Mouse (Mus musculus) T-helper 1 cell (primary cell): ENCODE measurements around the gene Hist3h2a.

Experiments used
- in situ Hi-C: fragments of 300-600 bp; cut with MboI, MseI; formaldehyde crosslinking; loops from one replicate; pipeline ENCODE4 v1.15.1; 2025; ENCODE audit warnings: high pct_unique_total_duplicates

The Hist3h2a gene

GRCm38 (mm10) chr11:58990794-58991193 is 36.3 kb downstream of the Hist3h2a start:
- in situ Hi-C loops = no loop called here

- in situ Hi-C loops = no loop called here
Measured at GRCm38 (mm10) chr11:58991911-58992310, 37.4 kb downstream of the Hist3h2a start.

GRCm38 (mm10) chr11:58993091-58993670 is 38.7 kb downstream of the Hist3h2a start:
- in situ Hi-C loops = no loop called here

GRCm38 (mm10) chr11:58994337-58994826 is 39.9 kb downstream of the Hist3h2a start:
- in situ Hi-C loops = no loop called here

- in situ Hi-C loops = no loop called here
Measured at GRCm38 (mm10) chr11:58995061-58995806, 40.7 kb downstream of the Hist3h2a start.

- in situ Hi-C loops = no loop called here
Measured at GRCm38 (mm10) chr11:58995807-58996370, 41.4 kb downstream of the Hist3h2a start.

- in situ Hi-C loops = no loop called here
Measured at GRCm38 (mm10) chr11:58997541-58997940, 43.1 kb downstream of the Hist3h2a start.

GRCm38 (mm10) chr11:58999158-58999557 is 44.7 kb downstream of the Hist3h2a start:
- in situ Hi-C loops = no loop called here

- in situ Hi-C loops = no loop called here
Measured at GRCm38 (mm10) chr11:58999830-59000229, 45.3 kb downstream of the Hist3h2a start.

- in situ Hi-C loops = no loop called here
Measured at GRCm38 (mm10) chr11:59000635-59001034, 46.1 kb downstream of the Hist3h2a start.

- in situ Hi-C loops = no loop called here
Measured at GRCm38 (mm10) chr11:59002327-59003079, 48.0 kb downstream of the Hist3h2a start.
